Mouse (Mus musculus): ENCODE results near the gene Cacna2d4.
A peak's percentile ranks its signal among the peaks of the same experiment; 100 is the strongest.
"Not testable (repeated sequence)": the region's sequence is repeated elsewhere in the genome, so short reads cannot be mapped to it uniquely, and the experiment has no call there.

The Cacna2d4 gene

DNA sequence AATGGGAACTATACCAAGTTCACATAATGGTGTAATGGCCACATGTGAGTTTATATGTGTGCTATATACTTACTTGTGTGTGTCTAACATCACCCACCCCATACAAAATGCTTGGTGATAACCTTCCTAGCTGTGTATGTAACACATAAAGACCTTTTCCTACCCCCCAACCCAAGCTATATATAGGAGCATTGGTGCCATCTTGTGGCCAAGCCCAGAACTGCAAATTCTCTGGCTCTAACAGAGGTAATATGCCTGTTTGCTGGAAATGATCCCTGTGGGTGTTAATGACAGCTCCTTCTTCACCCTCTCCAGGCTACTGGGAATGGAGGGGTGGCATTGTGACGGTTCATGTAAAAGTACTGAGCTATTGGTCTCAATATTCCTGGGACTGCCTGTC lies 111.9 kb downstream of the Cacna2d4 start:
- DNase-seq: peak; percentile 65

DNA sequence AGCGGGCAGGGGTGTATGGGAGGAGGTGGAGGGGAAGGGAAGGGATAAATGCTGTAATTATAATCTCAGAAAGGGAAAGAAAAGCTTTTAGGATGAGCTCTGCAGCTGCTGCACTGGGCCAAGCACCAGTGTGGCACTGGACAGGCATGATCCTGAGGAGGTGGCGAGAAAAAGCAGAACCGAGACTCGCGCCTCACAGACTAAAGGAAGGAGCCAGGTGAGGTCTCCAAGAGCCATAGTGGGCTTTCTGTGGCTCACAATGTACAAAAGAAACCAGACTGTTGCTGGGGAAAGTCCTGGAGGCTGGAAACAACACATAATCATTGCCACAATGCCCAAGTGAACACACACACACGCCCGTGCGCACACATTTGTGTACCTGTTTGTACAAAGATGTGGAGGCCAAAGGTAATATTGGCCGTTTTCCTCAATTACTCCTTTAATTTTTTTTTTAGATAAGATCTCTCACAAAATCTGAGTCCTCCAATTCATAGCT lies 114.4 kb downstream of the Cacna2d4 start:
- no peak for DNase-seq

DNA sequence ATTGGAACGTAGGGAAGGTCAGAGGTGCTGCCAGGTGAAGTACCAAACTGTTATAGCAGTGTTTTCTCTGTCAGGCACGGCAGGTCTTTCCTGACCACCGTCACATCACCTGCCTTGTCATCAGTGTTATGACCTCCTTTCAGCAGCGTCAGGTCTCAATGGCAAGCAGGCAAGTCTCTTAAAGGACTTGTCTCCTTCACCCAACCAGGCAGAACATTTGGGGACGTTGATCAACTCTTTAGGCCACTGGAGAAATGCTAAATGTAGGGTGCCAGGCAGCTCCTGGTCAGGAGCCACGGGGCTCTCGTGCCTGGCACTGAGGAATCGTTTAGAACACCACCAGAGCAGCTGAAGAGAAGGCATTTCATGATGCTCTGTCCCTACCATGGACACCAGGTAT lies 115.3 kb downstream of the Cacna2d4 start:
- no peak for DNase-seq

DNA sequence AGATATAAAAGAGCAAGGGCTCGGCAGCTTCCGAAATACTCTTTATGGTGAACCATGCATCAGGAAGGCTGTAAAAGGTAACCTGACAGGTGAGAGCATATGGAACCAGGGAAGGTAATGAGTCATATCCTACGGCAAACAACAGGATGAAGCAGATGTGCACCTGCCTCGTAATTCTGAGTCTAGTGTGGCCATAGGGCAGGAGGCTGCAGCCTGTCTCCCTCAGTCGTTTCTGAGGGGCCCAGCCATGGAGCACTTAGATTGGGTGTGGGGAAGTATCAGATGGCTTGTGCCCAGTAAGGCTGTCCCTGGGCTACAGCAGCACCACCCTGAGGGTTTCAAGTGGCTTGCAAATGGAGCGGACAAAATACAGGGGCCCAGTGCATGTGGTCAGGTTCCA lies 116.2 kb downstream of the Cacna2d4 start:
- no peak for DNase-seq

DNA sequence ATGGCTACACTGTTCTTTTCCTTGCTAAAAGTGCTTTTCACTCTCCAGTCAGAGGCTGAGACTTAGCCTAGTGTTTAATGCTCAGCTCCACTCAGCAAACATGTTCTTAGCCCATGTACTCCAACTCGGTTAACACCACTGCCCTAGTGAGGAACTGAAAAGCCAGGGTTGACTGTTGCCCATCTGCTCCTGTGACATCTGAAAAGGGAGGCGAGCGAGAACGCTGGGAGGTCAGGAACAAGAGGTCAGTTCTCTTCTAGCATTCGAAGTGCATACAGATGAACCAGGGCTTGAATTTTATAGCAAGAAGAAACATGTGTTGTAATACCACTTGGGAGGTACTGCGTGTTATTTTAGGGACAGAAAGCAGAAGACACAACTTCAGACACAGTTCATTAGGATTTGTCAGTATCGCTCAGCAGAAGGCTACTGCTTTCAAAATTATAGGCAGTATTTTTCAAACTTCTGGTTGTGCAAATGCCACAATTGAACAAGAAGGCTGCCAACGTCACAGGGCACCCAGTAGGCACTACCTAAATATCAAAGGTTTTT lies 121.8 kb downstream of the Cacna2d4 start:
- DNase-seq: no peak

DNA sequence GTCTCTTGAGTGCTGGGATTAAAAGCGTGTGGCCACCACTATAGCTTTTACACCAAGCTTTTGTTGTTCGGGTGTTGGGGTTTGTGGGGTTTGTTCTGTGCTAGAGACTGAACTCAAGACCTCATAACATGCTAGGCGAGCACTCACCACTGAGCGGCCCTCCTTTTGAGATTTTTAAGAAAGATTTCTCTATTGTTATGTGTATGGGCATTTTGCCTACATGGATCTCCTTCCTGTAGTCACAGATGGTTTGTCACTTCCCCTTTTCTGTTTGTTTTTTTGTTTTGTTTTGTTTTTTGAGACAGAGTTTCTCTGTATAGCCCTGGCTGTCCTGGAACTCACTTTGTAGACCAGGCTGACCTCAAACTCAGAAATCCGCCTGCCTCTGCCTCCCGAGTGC lies 123.9 kb downstream of the Cacna2d4 start:
- DNase-seq: not testable (repeated sequence)

DNA sequence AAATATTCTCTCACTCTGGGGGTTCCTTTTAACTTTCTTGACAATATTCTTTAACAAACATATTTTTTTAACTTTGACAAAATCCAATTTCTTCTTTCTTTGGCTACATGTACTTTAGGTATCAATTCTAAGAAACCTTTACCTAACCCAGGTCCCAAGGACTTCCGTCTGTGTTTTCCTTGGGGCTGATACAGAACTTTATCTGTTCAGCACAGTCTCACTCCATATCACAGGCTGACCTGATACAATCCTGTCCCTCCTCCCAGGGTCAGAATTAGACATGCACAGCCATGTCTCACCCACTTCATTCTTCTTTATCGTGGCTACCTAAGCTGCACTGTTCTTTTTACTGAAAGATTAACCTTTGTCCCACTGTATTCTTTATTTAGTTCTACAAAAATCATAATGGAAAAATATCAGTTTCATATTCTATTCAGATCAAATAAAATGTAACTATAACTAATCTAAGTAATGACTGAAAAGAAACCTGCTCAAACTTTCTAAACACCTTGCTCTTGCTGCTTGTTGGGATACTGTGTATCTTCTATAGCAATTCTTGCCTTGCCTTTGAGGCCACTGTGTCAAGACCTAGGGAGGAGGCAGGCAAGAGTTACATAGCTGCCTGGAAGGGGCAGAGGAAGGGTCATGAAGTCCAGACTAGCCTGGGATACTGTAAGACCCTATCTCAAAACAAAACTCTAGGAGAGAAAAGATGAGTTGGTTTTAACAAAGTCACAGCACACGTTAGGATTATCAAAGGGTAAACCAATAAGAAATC lies 124.8 kb downstream of the Cacna2d4 start:
- no peak for DNase-seq

DNA sequence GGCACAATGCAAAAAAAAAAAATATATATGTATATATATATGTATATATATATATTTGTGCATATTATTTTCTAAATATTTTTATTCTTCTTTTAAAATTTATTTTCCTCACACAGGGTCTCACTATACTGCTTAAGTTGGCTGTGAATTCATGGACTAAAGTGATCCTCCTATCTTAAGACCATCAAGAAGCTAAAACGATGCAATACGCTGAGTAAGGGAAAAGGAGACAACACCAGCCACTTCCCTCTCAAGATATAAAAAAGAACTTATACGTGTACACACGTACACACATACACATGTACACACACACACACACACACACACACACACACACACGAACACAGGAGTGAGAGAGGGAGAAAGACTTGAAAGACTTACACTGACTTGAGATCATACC lies 127.3 kb downstream of the Cacna2d4 start:
- no peak for DNase-seq

DNA sequence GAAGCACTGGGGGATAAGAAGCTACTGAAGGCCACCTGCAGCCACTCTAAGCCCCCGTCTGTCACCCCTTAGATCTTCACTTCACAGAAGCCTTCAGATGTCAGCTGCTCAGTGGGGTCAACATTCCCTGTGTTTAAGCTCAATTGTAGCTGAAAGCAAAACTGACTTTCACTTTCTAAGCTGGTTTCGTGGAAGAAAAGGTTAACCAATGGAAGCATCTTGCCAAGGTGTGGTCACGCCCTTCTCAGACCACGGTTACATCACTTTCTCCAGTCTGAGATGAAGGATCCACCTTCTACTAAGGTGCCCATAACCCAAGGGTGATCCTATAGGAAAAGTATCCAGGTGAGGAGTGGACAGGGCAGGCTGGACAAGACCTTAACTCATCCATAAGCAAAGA lies 130.5 kb downstream of the Cacna2d4 start:
- not testable (repeated sequence) for DNase-seq

DNA sequence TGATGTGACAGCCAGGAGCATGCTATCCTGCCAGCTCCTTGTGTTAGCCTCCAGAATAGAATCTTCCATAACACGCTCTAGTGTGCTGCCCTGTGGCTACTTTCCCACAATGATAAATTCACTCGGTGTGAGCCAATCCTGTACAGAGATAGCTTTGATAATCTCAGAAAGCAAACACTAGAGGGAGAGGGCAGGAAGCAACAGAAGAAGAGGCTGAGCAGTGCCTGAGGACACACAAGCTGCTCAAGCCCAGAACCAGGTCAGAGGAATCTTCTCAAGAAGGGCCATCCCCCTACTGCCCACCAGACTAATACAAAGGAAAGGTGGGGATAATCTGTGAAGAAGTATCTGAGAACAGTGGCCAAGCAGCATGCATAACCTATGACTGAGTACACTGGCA lies 131.1 kb downstream of the Cacna2d4 start:
- no peak for DNase-seq

DNA sequence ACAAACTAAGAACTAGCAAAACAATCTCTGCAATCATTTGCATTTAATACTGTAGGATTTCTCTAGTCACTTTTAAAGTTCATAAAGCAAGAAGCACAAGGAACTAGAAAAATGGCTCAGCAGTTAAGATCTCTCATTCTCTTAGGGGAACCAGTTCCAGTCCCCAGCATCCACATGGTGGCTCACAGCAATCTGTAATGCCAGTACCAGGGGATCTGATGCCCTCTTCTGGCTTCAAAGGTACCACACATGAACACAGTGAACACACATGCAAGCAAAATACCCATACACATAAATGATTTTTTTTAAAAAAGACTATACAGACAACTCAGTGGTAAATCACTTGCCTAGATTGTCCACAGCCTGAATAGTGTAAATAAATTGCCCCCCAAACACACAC lies 135.3 kb downstream of the Cacna2d4 start:
- DNase-seq: no peak

DNA sequence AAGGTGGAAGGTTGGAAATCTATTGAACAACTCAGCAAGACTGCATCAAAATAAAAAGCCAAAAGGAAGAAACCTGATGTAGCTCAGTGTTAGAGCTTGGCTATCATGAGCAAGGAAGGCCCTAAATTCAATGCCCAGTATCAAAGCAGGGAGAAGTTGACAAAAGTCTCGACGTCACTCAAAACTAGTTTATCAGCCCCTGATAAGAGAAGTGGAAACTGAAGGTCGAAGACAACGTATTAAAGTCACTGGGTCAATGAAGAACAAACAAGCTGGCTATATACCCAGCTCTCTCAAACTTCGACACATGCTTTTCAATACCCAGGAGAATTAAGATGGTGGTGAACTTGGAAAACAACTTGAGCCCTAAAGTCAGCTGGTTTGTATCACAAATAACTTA lies 135.9 kb downstream of the Cacna2d4 start:
- no peak for DNase-seq

DNA sequence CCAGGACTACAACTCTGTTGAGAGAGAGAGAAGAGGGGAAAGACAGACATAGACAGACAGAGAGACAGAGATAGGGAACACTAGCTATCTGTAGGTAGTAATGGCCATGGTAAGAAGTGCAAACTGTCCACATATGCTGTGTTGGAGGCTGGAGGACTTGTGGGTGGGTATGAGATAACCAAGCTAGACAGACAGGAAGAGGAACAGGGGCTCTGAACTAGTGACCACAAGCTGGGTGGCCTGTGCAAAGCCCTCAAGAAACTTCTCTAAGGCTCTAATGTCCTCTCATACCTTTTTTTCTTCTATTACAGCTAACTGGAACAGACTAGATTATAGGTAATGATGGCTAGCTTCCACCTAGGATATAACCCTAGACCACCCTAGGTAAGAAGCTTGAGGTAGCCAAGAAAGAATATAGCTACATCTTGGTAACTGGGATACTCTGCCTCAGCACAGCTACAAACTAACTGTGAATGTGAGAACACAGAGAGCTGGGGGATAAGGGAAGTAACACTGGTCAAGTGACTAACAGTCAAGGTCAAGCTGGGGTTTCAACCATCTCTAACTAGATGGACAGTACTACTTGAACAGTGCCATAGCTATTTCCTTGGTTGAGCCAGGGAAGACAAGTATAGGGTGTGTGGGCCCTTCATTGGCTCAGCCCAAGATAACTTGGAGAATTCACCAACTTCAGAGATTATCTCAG lies 136.8 kb downstream of the Cacna2d4 start:
- no peak for DNase-seq

DNA sequence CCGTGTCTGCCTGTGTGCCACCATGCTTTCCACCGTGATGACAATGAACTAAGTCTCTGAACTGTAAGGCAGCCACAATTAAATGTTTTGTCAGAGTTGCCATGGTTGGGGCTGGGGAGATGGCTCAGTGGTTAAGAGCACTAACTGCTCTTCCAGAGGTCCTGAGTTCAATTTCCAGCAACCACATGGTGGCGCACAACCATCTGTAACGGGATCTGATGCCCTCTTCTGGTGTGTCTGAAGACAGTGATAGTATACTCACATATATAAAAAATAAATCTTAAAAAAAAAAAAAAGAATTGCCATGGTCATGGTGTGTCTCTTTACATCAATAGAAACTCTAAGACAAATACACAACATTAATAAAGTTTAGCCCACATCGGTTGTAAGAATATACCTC lies 138.7 kb downstream of the Cacna2d4 start:
- DNase-seq: no peak

DNA sequence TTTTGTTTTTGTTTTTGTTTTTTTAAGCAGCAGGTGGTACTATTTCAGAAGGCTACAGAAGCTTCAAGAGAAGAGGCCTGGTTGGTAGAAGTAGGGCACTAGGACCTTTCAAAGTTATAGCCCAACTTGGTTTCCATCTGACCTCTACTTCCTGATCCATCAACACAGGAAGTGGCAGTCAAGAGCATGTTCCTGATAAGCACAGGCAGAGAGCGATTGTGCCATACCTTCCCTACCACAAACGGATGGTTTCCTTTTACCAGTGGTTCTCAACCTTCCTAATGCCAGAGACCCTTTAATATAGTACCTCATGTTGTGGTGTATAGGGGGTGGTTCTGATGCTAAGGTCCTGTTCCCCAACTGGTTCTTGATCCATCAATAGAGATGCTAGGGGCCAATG lies 141.3 kb downstream of the Cacna2d4 start:
- no peak for DNase-seq

DNA sequence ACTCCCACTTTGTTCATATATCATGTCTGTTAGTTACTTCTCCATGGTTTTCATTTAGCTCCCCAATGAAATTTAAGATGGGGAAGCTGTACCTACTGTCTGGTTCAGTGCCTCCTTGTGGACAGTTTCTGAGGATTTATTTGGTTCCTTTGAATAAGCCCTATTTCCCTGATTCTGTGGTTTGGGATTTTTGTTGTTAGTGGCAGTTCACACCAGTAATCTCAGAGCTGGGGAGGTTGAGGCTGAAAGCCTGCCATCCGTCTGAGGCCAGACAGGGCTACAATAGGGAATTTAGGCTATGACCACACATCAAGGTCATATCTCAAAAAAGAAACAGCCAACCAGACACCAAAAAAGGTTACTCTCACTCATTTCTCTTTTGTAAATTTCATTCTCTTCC lies 142.3 kb downstream of the Cacna2d4 start:
- DNase-seq: no peak

DNA sequence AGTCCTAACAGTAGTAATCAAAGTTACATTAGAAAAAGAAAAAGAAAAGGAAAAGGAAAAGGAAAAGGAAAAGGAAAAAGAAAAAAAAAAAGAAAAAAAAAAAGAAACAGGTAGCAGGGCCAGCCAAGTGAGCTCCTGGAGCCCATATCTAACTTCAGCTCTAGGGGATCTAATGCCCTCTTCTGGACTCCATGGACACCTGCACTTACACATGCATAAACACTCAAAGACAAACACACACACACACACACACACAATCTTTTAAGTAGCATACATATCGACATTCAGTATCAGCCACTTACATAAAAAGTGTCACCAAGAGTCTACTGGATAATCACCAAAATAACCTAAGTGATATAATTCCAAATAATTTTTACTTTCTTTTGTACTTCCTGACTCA lies 149.3 kb downstream of the Cacna2d4 start:
- no peak for DNase-seq

DNA sequence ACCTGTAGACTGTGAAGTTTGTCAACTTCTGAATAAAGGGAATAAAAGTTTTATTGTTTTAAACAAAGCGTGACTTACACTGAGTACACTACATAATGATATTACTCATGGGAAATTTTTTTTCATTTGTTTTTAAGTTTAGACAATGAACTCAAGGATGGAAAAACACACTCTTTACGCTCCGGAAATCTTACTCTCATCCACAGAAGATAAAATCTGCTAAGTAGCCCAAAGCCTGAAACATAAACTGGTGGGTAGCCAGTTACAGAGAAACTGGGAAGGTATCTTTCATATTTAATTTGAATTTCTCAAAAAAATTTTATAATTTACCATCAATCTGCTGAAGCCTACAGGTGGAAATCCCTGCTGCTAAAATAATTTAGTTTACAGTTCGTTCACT lies 150.1 kb downstream of the Cacna2d4 start:
- no peak for DNase-seq

DNA sequence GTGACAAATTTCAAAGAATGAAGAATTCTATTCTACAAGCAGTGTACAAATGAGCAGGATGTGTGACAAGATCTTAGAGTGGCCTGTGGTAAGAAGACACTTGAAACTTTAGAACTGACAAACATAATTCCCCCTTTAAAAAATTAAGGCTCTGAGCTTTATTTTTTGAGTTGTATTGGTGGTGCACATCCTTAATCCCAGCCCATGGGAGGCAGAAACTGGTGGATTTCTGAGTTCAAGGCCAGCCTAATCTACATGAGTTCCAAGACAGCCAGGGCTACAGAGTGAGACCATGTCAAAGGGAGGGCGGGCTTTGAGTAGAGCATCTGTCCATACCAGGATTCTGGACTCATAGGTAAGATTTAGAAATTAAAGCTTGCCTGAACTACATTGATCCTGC lies 150.5 kb downstream of the Cacna2d4 start:
- DNase-seq: no peak

DNA sequence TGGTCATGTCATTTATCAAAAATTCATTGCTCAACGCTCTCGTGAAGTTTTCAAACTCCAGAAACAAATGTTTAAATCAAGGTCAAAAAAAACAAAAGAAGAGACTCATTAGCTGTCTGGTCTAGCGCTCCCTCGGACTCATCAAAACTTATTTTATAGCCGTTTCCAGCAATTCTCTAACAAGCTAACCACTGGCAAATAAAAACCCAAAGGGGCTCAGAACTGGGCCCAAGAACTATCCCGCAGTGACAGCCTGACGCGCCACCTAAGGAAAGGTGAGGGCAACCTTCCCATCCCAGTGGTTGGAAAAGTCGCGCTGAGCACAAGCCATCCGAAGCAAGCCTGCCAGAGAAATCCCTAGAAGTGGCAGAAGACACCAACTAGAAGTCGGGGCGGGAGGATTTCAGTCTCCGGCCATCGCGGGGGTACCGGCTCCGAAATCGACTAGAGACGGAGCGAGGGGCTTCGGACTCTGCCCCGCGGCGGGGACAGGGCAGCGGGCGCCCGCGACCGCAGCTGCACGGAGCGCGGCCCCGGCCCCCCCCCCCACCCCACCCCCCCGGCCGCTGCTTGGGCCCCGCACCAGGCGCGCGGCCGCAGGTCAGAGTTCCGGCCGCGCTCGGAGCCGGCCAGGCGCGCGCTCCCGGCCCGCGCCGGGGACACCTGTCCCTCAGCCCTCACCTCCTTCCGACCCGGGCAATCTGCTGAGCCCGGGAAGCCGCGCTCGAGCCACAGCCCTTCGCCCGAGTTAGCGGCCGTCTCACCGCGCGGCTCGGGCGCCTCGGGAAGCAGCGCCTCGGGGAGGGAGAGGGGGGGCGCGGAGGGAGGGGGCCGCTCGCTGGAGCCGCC lies 151.7 kb downstream of the Cacna2d4 start:
- DNase-seq: peak; percentile 27

DNA sequence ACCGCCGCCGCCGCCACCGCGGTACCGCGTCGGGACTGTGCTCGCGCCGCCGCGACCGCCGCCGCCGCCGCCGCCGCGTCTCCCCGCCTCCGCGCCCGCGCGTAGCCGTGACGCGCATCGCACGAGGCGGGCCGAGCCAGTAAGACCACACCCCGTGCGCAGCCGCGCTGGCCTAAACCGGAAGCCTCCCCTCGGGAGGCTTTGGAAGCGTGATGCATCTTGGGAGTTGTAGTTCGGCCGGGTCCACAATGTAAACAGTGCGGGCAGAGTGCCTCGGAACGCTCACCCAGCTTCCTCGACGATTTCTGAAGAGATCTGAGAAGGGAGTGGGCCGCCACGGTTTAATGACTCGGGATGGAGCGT lies 152.3 kb downstream of the Cacna2d4 start:
- DNase-seq: peak; percentile 96

DNA sequence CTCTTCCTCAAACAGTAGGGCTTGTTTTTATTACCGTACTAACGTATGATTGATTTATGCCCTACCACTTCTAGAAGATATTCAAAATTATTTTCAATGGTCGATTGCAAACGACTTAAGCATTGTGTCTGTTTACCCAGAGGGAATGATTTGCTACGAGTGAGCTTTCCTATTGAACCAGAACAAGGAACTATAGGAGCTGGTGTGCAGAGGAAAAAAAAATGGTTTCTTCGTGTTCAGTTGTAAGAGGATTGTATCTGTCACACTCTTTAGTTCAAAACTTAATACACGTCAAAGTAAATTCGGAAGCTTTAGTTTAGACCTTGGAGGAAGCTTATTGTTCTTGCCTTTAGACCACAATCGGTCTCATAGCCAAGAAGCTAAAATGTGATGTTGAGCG lies 152.8 kb downstream of the Cacna2d4 start:
- no peak for DNase-seq

DNA sequence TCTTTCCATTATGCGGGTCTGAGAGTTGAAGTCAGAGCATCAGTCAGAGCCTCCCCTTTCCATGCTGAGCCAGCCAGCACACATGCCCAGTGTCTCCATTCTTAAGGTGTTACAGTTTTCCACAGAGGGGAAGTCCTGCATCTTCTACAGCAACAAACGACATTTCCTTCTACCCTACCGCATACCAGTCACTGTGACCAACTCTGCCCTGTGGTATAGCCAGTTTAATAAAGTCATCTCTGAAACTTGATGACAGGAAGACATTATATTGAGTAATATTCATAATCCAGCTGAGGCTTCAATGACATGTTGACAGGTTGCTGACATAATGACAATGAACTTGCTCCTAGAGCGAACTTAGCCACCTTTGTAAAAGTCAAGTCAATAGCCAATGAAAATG lies 154.4 kb downstream of the Cacna2d4 start:
- no peak for DNase-seq

Measured in right cerebral cortex, postnatal 25 days (tissue).